In the genomic region with DNA sequence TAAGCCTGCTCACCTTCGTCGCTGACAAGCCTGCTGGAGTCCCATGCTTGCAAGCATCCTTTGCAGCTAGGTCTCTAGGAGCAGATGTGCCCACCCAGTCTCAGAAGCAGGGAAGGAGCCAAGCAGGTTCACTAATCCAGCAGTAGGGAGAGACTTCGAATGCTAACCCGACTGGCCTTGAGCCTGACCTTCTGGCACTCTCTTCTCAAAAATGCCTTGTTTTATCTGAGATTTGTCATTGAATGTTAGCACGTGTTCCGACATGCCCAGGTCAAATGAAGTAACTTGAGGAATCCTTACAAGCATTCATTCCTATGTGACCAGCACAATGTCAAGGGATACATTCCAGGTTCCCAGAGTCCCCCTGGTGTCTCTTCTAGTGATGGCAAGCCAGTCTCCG, we compare ENCODE assay signal across 23 mouse cellular contexts.
DNase-seq lines count a peak whose midpoint lies in the region; ATAC-seq and TF ChIP-seq lines count a peak whose summit lies in the region.
"Had no signal": no experiment of that assay in that cellular context is flagged by ENCODE, and none has a peak within 500 bp of the region (broad histone marks: within the 10 kb centered on the region; RNA-seq: fewer than 3 reads in every experiment).

No protein-coding gene starts in this region.

- H3K9me3 ChIP-seq in intestine, postnatal 0 days (ENCODE audit: control insufficient read depth), result no peaks in the 10 kb centered on the region
- H3K9me3 ChIP-seq in intestine, embryonic 15.5 days, result no peaks in the 10 kb centered on the region
- no peaks in the 10 kb centered on the region for H3K9me3 ChIP-seq in lung, postnatal 0 days (ENCODE audit: low read length)
- H3K9me3 ChIP-seq: forebrain, embryonic 10.5 days; forebrain, embryonic 13.5 days; heart, embryonic 12.5 days; heart, embryonic 15.5 days had no signal

- H3K27me3 ChIP-seq in intestine, postnatal 0 days (replicated peaks; ENCODE audit: control insufficient read depth, insufficient read depth, low read length), result no peaks in the 10 kb centered on the region
- no peaks in the 10 kb centered on the region for H3K27me3 ChIP-seq in intestine, embryonic 15.5 days (replicated peaks)
- H3K27me3 ChIP-seq in lung, postnatal 0 days (replicated peaks; ENCODE audit: insufficient read depth, low read length), result no peaks in the 10 kb centered on the region
- H3K27me3 ChIP-seq: forebrain, embryonic 13.5 days; heart, embryonic 12.5 days; heart, embryonic 15.5 days had no signal

- no peak for TF ChIP-seq EP300 in lung, postnatal 0 days (IDR thresholded peaks at IDR 0.05)

- H3K4me1 ChIP-seq in intestine, postnatal 0 days (replicated peaks; ENCODE audit: control insufficient read depth, insufficient read depth, low read length), result peaks cover 3% of the 10 kb centered on the region; the same call in 1 of the 2 replicates
- peaks cover 18% of the 10 kb centered on the region for H3K4me1 ChIP-seq in intestine, embryonic 15.5 days (replicated peaks)
- H3K4me1 ChIP-seq in lung, postnatal 0 days (ENCODE audit: insufficient read depth, low read depth, low read length), result no peaks in the 10 kb centered on the region

- H3K9ac ChIP-seq in intestine, postnatal 0 days (ENCODE audit: low read depth, low read length), result no peak overlapping the region
- no peak overlapping the region for H3K9ac ChIP-seq in intestine, embryonic 15.5 days
- H3K9ac ChIP-seq in lung, postnatal 0 days (replicated peaks; ENCODE audit: low read depth), result no peak overlapping the region
- H3K9ac ChIP-seq: forebrain, embryonic 13.5 days; heart, embryonic 12.5 days; heart, embryonic 15.5 days; hindbrain, embryonic 14.5 days had no signal

- H3K4me2 ChIP-seq in intestine, postnatal 0 days (replicated peaks; ENCODE audit: low read depth), result no peak overlapping the region
- H3K4me2 ChIP-seq in intestine, embryonic 15.5 days (replicated peaks), result no peak overlapping the region
- H3K4me2 ChIP-seq in lung, postnatal 0 days (replicated peaks; ENCODE audit: low read depth, low read length), result no peak overlapping the region
- H3K4me2 ChIP-seq: forebrain, embryonic 13.5 days; heart, embryonic 12.5 days; heart, embryonic 15.5 days; hindbrain, embryonic 14.5 days had no signal

- DNase-seq in adrenal gland, postnatal 14 days, result peak; percentile 51
- DNase-seq in adrenal gland, postnatal 10 days, result no peak
- no peak for DNase-seq in lung, postnatal 0 days (ENCODE audit: low spot score)
- no peak for DNase-seq in lung, postnatal 4 days
- DNase-seq: cerebellum, adult 18-20 months; cerebellum, adult 9-10 months; cerebellum, postnatal 14 days; gastrocnemius, postnatal 10 days; heart, adult 11 months; heart, postnatal 10 days; heart, postnatal 4 days; kidney, adult 11 months had no signal

- peak; percentile 39 for TF ChIP-seq CTCF in intestine, postnatal 0 days (IDR thresholded peaks at IDR 0.05; ENCODE audit: low read depth)
- TF ChIP-seq CTCF in lung, postnatal 0 days (IDR thresholded peaks at IDR 0.05), result peak; percentile 25; the same call in 1 of the 2 replicates

- H3K27ac ChIP-seq in intestine, postnatal 0 days (ENCODE audit: low read depth, low read length), result no peak overlapping the region
- no peak overlapping the region for H3K27ac ChIP-seq in intestine, embryonic 15.5 days
- no peak overlapping the region for H3K27ac ChIP-seq in lung, postnatal 0 days (ENCODE audit: low read length)
- H3K27ac ChIP-seq: forebrain, embryonic 10.5 days; forebrain, embryonic 13.5 days; heart, embryonic 15.5 days; hindbrain, embryonic 14.5 days; hindbrain, postnatal 0 days had no signal

- no peak overlapping the region for H3K4me3 ChIP-seq in intestine, postnatal 0 days (ENCODE audit: low read depth, low read length)
- H3K4me3 ChIP-seq in intestine, embryonic 15.5 days (replicated peaks), result no peak overlapping the region
- H3K4me3 ChIP-seq in lung, postnatal 0 days (ENCODE audit: low read depth, low read length), result no peak overlapping the region
- H3K4me3 ChIP-seq: forebrain, embryonic 10.5 days; forebrain, embryonic 13.5 days; heart, embryonic 12.5 days; heart, embryonic 15.5 days had no signal

- H3K36me3 ChIP-seq in intestine, postnatal 0 days (ENCODE audit: control insufficient read depth, insufficient read depth), result no peaks in the 10 kb centered on the region
- H3K36me3 ChIP-seq in intestine, embryonic 15.5 days, result no peaks in the 10 kb centered on the region
- H3K36me3 ChIP-seq in lung, postnatal 0 days (ENCODE audit: insufficient read depth, low read length), result no peaks in the 10 kb centered on the region
- H3K36me3 ChIP-seq: forebrain, embryonic 10.5 days; heart, embryonic 12.5 days; heart, embryonic 15.5 days had no signal

- no peak for ATAC-seq in intestine, postnatal 0 days
- ATAC-seq in intestine, embryonic 15.5 days, result no peak
- ATAC-seq in lung, postnatal 0 days, result no peak
- ATAC-seq: CD4-positive, CD25-positive, alpha-beta regulatory T cell, adult 4 months; forebrain, embryonic 13.5 days; forebrain, embryonic 16.5 days; hindbrain, postnatal 0 days; inflammation-experienced regulatory T-cells, adult 6 months had no signal

- WGBS in intestine, postnatal 0 days, result 82% methylated on average over 7 of the region's 7 CpGs
- WGBS in intestine, embryonic 15.5 days, result 81% methylated on average over 7 of the region's 7 CpGs
- WGBS in lung, postnatal 0 days, result 81% methylated on average over 7 of the region's 7 CpGs
